Mouse (Mus musculus) B cell, adult 2 months (primary cell): ENCODE results near the gene Bcan.

ENCODE experiments used
- DNase-seq, 2 experiments: peaks; one replicate each; pipeline ENCODE4 v3.0.0; 2022

Gene Bcan

GRCm38 (mm10) chr3:87943586-87943985, 56.4 kb downstream of the Bcan start:
- DNase-seq: no peak

GRCm38 (mm10) chr3:87942471-87942870, 57.6 kb downstream of the Bcan start:
- DNase-seq: no peak

DNA sequence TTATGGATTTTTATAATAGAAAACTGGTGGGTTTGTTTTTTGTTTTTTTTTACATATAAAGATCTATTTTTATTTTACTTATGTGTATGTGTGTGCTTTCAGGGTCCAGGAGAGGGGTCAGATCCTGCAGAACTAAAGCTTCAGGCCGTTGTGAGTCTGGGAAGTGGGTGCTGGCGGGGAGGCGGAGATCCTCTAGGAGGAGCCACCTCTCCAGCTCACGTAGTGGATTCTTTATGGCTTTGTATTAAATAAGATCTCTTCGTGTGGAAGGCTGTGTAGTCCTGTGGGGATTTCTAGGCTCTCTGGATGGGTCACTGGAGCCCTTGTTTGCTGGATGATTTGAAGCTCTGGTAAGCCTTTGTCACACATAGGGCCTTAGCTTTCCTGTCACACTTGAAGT, 59.4 kb downstream of the Bcan start:
- DNase-seq: no peak
